Mouse (Mus musculus) bone marrow macrophage, adult 2 months (primary cell): ENCODE measurements around the gene Styxl1. TPM values are rescaled to one million over a fixed set of nuclear protein-coding genes. Genes with fewer than 3 reads are reported as not detected.

ENCODE experiments used
- H3K27ac ChIP-seq: 2 replicates; pipeline ENCODE4 v1.5.1; 2012; ENCODE audit warnings: low read depth, low read length; ENCODE audit not compliant: insufficient read depth
- H3K4me1 ChIP-seq: 2 replicates; pipeline ENCODE4 v1.6.1; 2012; ENCODE audit warnings: low read length; ENCODE audit not compliant: control insufficient read depth, insufficient read depth
- H3K4me3 ChIP-seq: 2 replicates; pipeline ENCODE4 v1.5.1; 2012; ENCODE audit warnings: mild to moderate bottlenecking, low read length, moderate library complexity; ENCODE audit not compliant: insufficient read depth
- CTCF ChIP-seq: IDR thresholded peaks from 2 replicates; pipeline ENCODE4 v1.5.1; 2012; ENCODE audit warnings: low read depth, mild to moderate bottlenecking, low read length, moderate library complexity
- POLR2A ChIP-seq: IDR thresholded peaks from 2 replicates; pipeline ENCODE4 v1.6.1; 2012; ENCODE audit warnings: mild to moderate bottlenecking, low read depth, low read length, borderline replicate concordance
- polyA plus RNA-seq: library from polyadenylated mRNA; stranded (reverse); fragments of >200 nt; gene quantifications from 2 replicates; pipeline ENCODE4 v1.2.4, GENCODE M21; 2012; ENCODE audit not compliant: missing spikeins, insufficient read depth, insufficient read length

Styxl1 gene
- polyA plus RNA-seq, 1 experiment = 0.83 TPM

- no peak overlapping the region for H3K27ac ChIP-seq
- no peak for TF ChIP-seq CTCF
- no peak for TF ChIP-seq POLR2A
- H3K4me1 ChIP-seq = peaks cover 15% of the 10 kb centered on the region
- H3K4me3 ChIP-seq = no peak overlapping the region
Observed at GRCm38 (mm10) chr5:135728361-135728760, 49.8 kb downstream of the Styxl1 start.

- peaks cover 19% of the 10 kb centered on the region for H3K4me1 ChIP-seq
- H3K27ac ChIP-seq = no peak overlapping the region
- TF ChIP-seq POLR2A = no peak
- no peak for TF ChIP-seq CTCF
- H3K4me3 ChIP-seq = no peak overlapping the region
Observed at GRCm38 (mm10) chr5:135727871-135728270, 50.3 kb downstream of the Styxl1 start.

- Histone ChIP-seq H3K4me3 (no peak overlapping the region), H3K4me1 (peaks cover 27% of the 10 kb centered on the region), H3K27ac (no peak overlapping the region)
- no peak for TF ChIP-seq POLR2A
- no peak for TF ChIP-seq CTCF
Observed at GRCm38 (mm10) chr5:135726641-135727346, 51.4 kb downstream of the Styxl1 start.

GRCm38 (mm10) chr5:135725991-135726390, 52.2 kb downstream of the Styxl1 start:
- Histone ChIP-seq H3K27ac (no peak overlapping the region), H3K4me3 (no peak overlapping the region), H3K4me1 (peaks cover 31% of the 10 kb centered on the region)
- no peak for TF ChIP-seq CTCF
- TF ChIP-seq POLR2A = no peak

DNA sequence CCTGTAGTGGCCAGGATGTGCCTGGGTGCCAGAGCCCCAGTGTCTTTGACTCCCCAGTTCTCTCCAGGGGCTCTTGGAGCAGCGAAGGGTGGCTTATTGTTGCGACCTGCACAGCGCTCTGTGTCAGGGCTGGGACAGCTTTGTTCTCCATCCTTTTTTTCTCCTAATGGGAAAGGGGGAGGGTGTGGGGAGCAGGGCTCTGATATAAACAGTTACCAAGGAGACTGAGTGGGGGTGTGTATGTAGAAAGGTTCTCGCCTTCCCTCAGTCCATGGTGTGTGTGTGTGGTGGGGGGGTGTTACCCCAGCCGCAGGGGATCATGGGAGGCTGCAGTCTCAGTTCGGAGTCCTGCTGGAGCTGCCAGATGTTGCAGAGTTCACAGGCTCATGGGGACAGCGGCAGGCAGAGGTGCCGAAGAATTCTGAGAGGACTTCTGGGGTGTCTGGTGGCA, 52.8 kb downstream of the Styxl1 start:
- no peak overlapping the region for H3K4me3 ChIP-seq
- no peak overlapping the region for H3K27ac ChIP-seq
- TF ChIP-seq POLR2A (no peak), CTCF (no peak)
- peaks cover 35% of the 10 kb centered on the region for H3K4me1 ChIP-seq

GRCm38 (mm10) chr5:135724536-135725322, 53.5 kb downstream of the Styxl1 start:
- H3K4me1 ChIP-seq = peaks cover 42% of the 10 kb centered on the region
- TF ChIP-seq CTCF (no peak), POLR2A (no peak)
- no peak overlapping the region for H3K4me3 ChIP-seq
- H3K27ac ChIP-seq = no peak overlapping the region

GRCm38 (mm10) chr5:135723165-135723751, 54.9 kb downstream of the Styxl1 start:
- Histone ChIP-seq H3K27ac (no peak overlapping the region), H3K4me3 (no peak overlapping the region), H3K4me1 (peaks cover 43% of the 10 kb centered on the region)
- TF ChIP-seq POLR2A = no peak
- TF ChIP-seq CTCF = no peak

GRCm38 (mm10) chr5:135722121-135722520, 56.1 kb downstream of the Styxl1 start:
- no peak for TF ChIP-seq CTCF
- no peak for TF ChIP-seq POLR2A
- H3K4me1 ChIP-seq = peaks cover 43% of the 10 kb centered on the region
- H3K4me3 ChIP-seq = peak overlapping the region; percentile 37
- H3K27ac ChIP-seq = peak overlapping the region; percentile 83

- Histone ChIP-seq H3K4me3 (no peak overlapping the region), H3K27ac (no peak overlapping the region), H3K4me1 (peaks cover 43% of the 10 kb centered on the region)
- TF ChIP-seq CTCF (no peak), POLR2A (no peak)
Observed at GRCm38 (mm10) chr5:135721076-135721475, 57.1 kb downstream of the Styxl1 start.

GRCm38 (mm10) chr5:135720121-135720520, 58.1 kb downstream of the Styxl1 start:
- Histone ChIP-seq H3K4me1 (peaks cover 47% of the 10 kb centered on the region), H3K27ac (no peak overlapping the region), H3K4me3 (no peak overlapping the region)
- TF ChIP-seq CTCF (no peak), POLR2A (no peak)
